ENCODE assay signal across 29 mouse cellular contexts in genomic region chr17:24161466-24161865, GRCm38 (mm10). TPM values are rescaled to one million over a fixed set of nuclear protein-coding genes. Genes with fewer than 3 reads are reported as not detected.
DNase-seq lines count a peak whose midpoint lies in the region; ATAC-seq and TF ChIP-seq lines count a peak whose summit lies in the region.
"Had no signal": no experiment of that assay in that cellular context is flagged by ENCODE, and none has a peak within 500 bp of the region (broad histone marks: within the 10 kb centered on the region; RNA-seq: fewer than 3 reads in every experiment).

No protein-coding gene starts in this region.

- WGBS in heart, embryonic 14.5 days, result 77% methylated on average over 5 of the region's 5 CpGs
- WGBS in liver, embryonic 12.5 days (ENCODE audit: insufficient replicate concordance), result 74% methylated on average over 5 of the region's 5 CpGs
- 82% methylated on average over 5 of the region's 5 CpGs for WGBS in liver, embryonic 11.5 days
- WGBS in midbrain, embryonic 10.5 days, result 84% methylated on average over 5 of the region's 5 CpGs
- WGBS in midbrain, embryonic 14.5 days, result 86% methylated on average over 5 of the region's 5 CpGs
- WGBS in small intestine, adult 2 months, result 67% methylated on average over 5 of the region's 5 CpGs

- H3K27ac ChIP-seq in heart, embryonic 14.5 days (replicated peaks in 1 of 2; ENCODE audit: control insufficient read depth in 1 of 2, insufficient read depth in 1 of 2, low read depth in 2 of 2, low read length in 2 of 2), result no peak overlapping the region; a peak in 1 of 4 replicates
- no peak overlapping the region for H3K27ac ChIP-seq in liver, embryonic 12.5 days
- no peak overlapping the region for H3K27ac ChIP-seq in liver, embryonic 11.5 days (ENCODE audit: low read depth, low read length)
- H3K27ac ChIP-seq in midbrain, embryonic 10.5 days (replicated peaks), result no peak overlapping the region
- no peak overlapping the region for H3K27ac ChIP-seq in midbrain, embryonic 14.5 days (replicated peaks; ENCODE audit: low read depth, low read length)
- peak overlapping the region; percentile 53; the same call in 1 of the 2 replicates for H3K27ac ChIP-seq in small intestine, adult 2 months (ENCODE audit: insufficient read depth, low read depth, low read length)
- H3K27ac ChIP-seq: gastrocnemius, adult 2 months; hindbrain, embryonic 14.5 days; kidney, postnatal 0 days had no signal

- no peak for ATAC-seq in heart, embryonic 14.5 days (ENCODE audit: insufficient number of reproducible peaks, insufficient read depth, low FRiP score, low read depth)
- no peak for ATAC-seq in liver, embryonic 12.5 days
- no peak for ATAC-seq in liver, embryonic 11.5 days (replicated peaks; ENCODE audit: low FRiP score)
- ATAC-seq in midbrain, embryonic 14.5 days (ENCODE audit: low FRiP score, low TSS enrichment), result no peak
- ATAC-seq: forebrain, embryonic 16.5 days; midbrain, embryonic 16.5 days; Patski had no signal

- DNase-seq in heart, postnatal 4 days, result no peak
- DNase-seq in liver, embryonic 11.5 days (ENCODE audit: low spot score), result no peak
- DNase-seq in midbrain, embryonic 10.5 days (ENCODE audit: low spot score), result no peak
- DNase-seq in midbrain, embryonic 14.5 days, result no peak
- no peak for DNase-seq in embryo, embryonic 10.5 days (ENCODE audit: low spot score)
- DNase-seq: adrenal gland, postnatal 25 days; cerebellum, adult 18-20 months; cerebellum, postnatal 10 days; gastrocnemius, postnatal 36 days; heart, adult 18-20 months; heart, postnatal 14 days; kidney, adult 8-10 months; layer of hippocampus, adult 9-11 months; liver; lung, embryonic 14.5 days; right cerebral cortex, postnatal 25 days; spleen, adult 18-20 months; thymus, postnatal 14 days had no signal

- no peak overlapping the region for H3K4me3 ChIP-seq in heart, embryonic 14.5 days (ENCODE audit: control insufficient read depth in 1 of 2, insufficient read depth in 1 of 2, low read depth in 1 of 2, low read length in 2 of 2)
- H3K4me3 ChIP-seq in liver, embryonic 12.5 days, result no peak overlapping the region
- no peak overlapping the region for H3K4me3 ChIP-seq in liver, embryonic 11.5 days (ENCODE audit: low read depth, low read length)
- 0 out of 2 replicates have a peak overlapping the region, but pooled peaks have one; percentile 0 for H3K4me3 ChIP-seq in midbrain, embryonic 10.5 days
- H3K4me3 ChIP-seq in midbrain, embryonic 14.5 days (replicated peaks; ENCODE audit: low read depth, low read length), result no peak overlapping the region
- H3K4me3 ChIP-seq in small intestine, adult 2 months (ENCODE audit: low read depth, low read length), result no peak overlapping the region
- H3K4me3 ChIP-seq: gastrocnemius, adult 2 months; heart, embryonic 12.5 days had no signal

- H3K27me3 ChIP-seq in heart, embryonic 14.5 days (ENCODE audit: control insufficient read depth, insufficient read depth, low read length), result no peaks in the 10 kb centered on the region
- no peaks in the 10 kb centered on the region for H3K27me3 ChIP-seq in liver, embryonic 12.5 days (replicated peaks)
- no peaks in the 10 kb centered on the region for H3K27me3 ChIP-seq in liver, embryonic 11.5 days (replicated peaks; ENCODE audit: control insufficient read depth, insufficient read depth, low read length)
- no peaks in the 10 kb centered on the region for H3K27me3 ChIP-seq in midbrain, embryonic 10.5 days (ENCODE audit: low read depth, poor library complexity, severe bottlenecking)
- H3K27me3 ChIP-seq in midbrain, embryonic 14.5 days (ENCODE audit: control insufficient read depth, insufficient read depth, low read length), result no peaks in the 10 kb centered on the region
- no peaks in the 10 kb centered on the region for H3K27me3 ChIP-seq in small intestine, adult 2 months (ENCODE audit: control insufficient read depth, insufficient read depth, low read length)
- H3K27me3 ChIP-seq: heart, embryonic 12.5 days; Patski had no signal

- H3K4me1 ChIP-seq in heart, embryonic 14.5 days (ENCODE audit: control insufficient read depth in 2 of 2, insufficient read depth in 2 of 2, low read length in 2 of 2), result peaks cover 6 to 7% of the 10 kb centered on the region in 2 experiments
- H3K4me1 ChIP-seq in liver, embryonic 12.5 days, result peaks cover 45% of the 10 kb centered on the region
- peaks cover 6% of the 10 kb centered on the region for H3K4me1 ChIP-seq in liver, embryonic 11.5 days (replicated peaks; ENCODE audit: control insufficient read depth, insufficient read depth, low read length)
- peaks cover 20% of the 10 kb centered on the region for H3K4me1 ChIP-seq in midbrain, embryonic 10.5 days
- peaks cover 7% of the 10 kb centered on the region for H3K4me1 ChIP-seq in midbrain, embryonic 14.5 days (ENCODE audit: control insufficient read depth, insufficient read depth, low read length)
- H3K4me1 ChIP-seq in small intestine, adult 2 months (ENCODE audit: control insufficient read depth, insufficient read depth, insufficient read length, low read length), result peaks cover 12% of the 10 kb centered on the region; the same call in 1 of the 2 replicates

- H3K9ac ChIP-seq in heart, embryonic 14.5 days (ENCODE audit: low read length), result 0 out of 2 replicates have a peak overlapping the region, but pooled peaks have one; percentile 28
- H3K9ac ChIP-seq in liver, embryonic 12.5 days, result no peak overlapping the region
- H3K9ac ChIP-seq in liver, embryonic 11.5 days (ENCODE audit: low read depth, low read length), result no peak overlapping the region
- H3K9ac ChIP-seq in midbrain, embryonic 14.5 days (replicated peaks; ENCODE audit: low read length), result no peak overlapping the region
- H3K9ac ChIP-seq: heart, embryonic 12.5 days; hindbrain, embryonic 14.5 days; lung, embryonic 14.5 days had no signal

- no peaks in the 10 kb centered on the region for H3K9me3 ChIP-seq in heart, embryonic 14.5 days (ENCODE audit: control insufficient read depth, low read length)
- H3K9me3 ChIP-seq in liver, embryonic 12.5 days (replicated peaks), result no peaks in the 10 kb centered on the region
- H3K9me3 ChIP-seq in liver, embryonic 11.5 days (ENCODE audit: control insufficient read depth, low read length), result no peaks in the 10 kb centered on the region
- no peaks in the 10 kb centered on the region for H3K9me3 ChIP-seq in midbrain, embryonic 10.5 days (replicated peaks)
- no peaks in the 10 kb centered on the region for H3K9me3 ChIP-seq in midbrain, embryonic 14.5 days (ENCODE audit: control insufficient read depth, low read length)
- H3K9me3 ChIP-seq: heart, embryonic 12.5 days had no signal

- H3K36me3 ChIP-seq in heart, embryonic 14.5 days (ENCODE audit: control insufficient read depth, insufficient read depth, low read length), result peaks cover 31% of the 10 kb centered on the region
- H3K36me3 ChIP-seq in liver, embryonic 12.5 days, result peaks cover 28% of the 10 kb centered on the region
- peaks cover 14% of the 10 kb centered on the region; the same call in 1 of the 2 replicates for H3K36me3 ChIP-seq in liver, embryonic 11.5 days (ENCODE audit: control insufficient read depth, insufficient read depth, low read length)
- H3K36me3 ChIP-seq in midbrain, embryonic 10.5 days, result peaks cover 34% of the 10 kb centered on the region
- peaks cover 19% of the 10 kb centered on the region for H3K36me3 ChIP-seq in midbrain, embryonic 14.5 days (ENCODE audit: control insufficient read depth, insufficient read depth, low read length)
- peaks cover 20% of the 10 kb centered on the region for H3K36me3 ChIP-seq in small intestine, adult 2 months (ENCODE audit: control insufficient read depth, insufficient read depth, low read length)

- no peak for TF ChIP-seq CTCF in small intestine, adult 2 months (IDR thresholded peaks at IDR 0.05; ENCODE audit: extremely low read depth, insufficient read length, insufficient replicate concordance, low read depth, low read length)

- TF ChIP-seq POLR2A in small intestine, adult 2 months (IDR thresholded peaks at IDR 0.05; ENCODE audit: low read depth, low read length), result no peak

- H3K4me2 ChIP-seq in heart, embryonic 14.5 days (ENCODE audit: low read length), result no peak overlapping the region
- 0 out of 2 replicates have a peak overlapping the region, but pooled peaks have one; percentile 99 for H3K4me2 ChIP-seq in liver, embryonic 12.5 days
- H3K4me2 ChIP-seq in liver, embryonic 11.5 days, result no peak overlapping the region; the same call in 1 of the 2 replicates
- H3K4me2 ChIP-seq in midbrain, embryonic 14.5 days (ENCODE audit: low read length), result no peak overlapping the region
- H3K4me2 ChIP-seq: heart, embryonic 12.5 days; lung, embryonic 14.5 days had no signal

RNA-seq across cellular contexts. Expression of gene Amdhd2, which starts 2.1 kb away (rescaled TPM):
- 23.6 and 26.0 TPM in 2 replicates for polyA plus RNA-seq in heart, embryonic 14.5 days (2014; fragmentation: Nextera tagmentation; extraction: Ambion mirVana)
- 10 to 100 TPM; 19.5 to 19.6 TPM for total RNA-seq in heart, postnatal 4 days (2021)
- 20.9 and 22.7 TPM in 2 replicates for polyA plus RNA-seq in liver, embryonic 12.5 days (2016; fragmentation: Nextera tagmentation; extraction: Ambion mirVana)
- 30.5 and 35.2 TPM in 2 replicates for polyA plus RNA-seq in liver, embryonic 11.5 days (2014; fragmentation: Nextera tagmentation; extraction: Ambion mirVana)
- 42.4 and 44.8 TPM in 2 replicates for polyA plus RNA-seq in midbrain, embryonic 10.5 days (2016; fragmentation: Nextera tagmentation; extraction: Ambion mirVana)
- polyA plus RNA-seq in midbrain, embryonic 14.5 days (2014; fragmentation: Nextera tagmentation; extraction: Ambion mirVana), result 25.8 and 27.6 TPM in 2 replicates
- 61.6 and 187 TPM in 2 replicates for polyA plus RNA-seq in small intestine, adult 2 months (2012; rRNA removed)

RNA-seq across cellular contexts. Expression of gene Atp6v0c, which starts 8.0 kb away (rescaled TPM):
- 581 and 616 TPM in 2 replicates for polyA plus RNA-seq in heart, embryonic 14.5 days (2014; fragmentation: Nextera tagmentation; extraction: Ambion mirVana)
- 100 to 1,000 TPM; 291 to 298 TPM for total RNA-seq in heart, postnatal 4 days (2021)
- polyA plus RNA-seq in liver, embryonic 12.5 days (2016; fragmentation: Nextera tagmentation; extraction: Ambion mirVana), result 371 and 388 TPM in 2 replicates
- polyA plus RNA-seq in liver, embryonic 11.5 days (2014; fragmentation: Nextera tagmentation; extraction: Ambion mirVana), result 476 and 499 TPM in 2 replicates
- 467 and 491 TPM in 2 replicates for polyA plus RNA-seq in midbrain, embryonic 10.5 days (2016; fragmentation: Nextera tagmentation; extraction: Ambion mirVana)
- 1,214 and 1,517 TPM in 2 replicates for polyA plus RNA-seq in midbrain, embryonic 14.5 days (2014; fragmentation: Nextera tagmentation; extraction: Ambion mirVana)
- 549 and 948 TPM in 2 replicates for polyA plus RNA-seq in small intestine, adult 2 months (2012; rRNA removed)

RNA-seq across cellular contexts. Expression of gene Pdpk1, which starts 10.7 kb away (rescaled TPM):
- polyA plus RNA-seq in heart, embryonic 14.5 days (2014; fragmentation: Nextera tagmentation; extraction: Ambion mirVana), result 44.5 and 45.6 TPM in 2 replicates
- 10 to 100 TPM; 62.1 to 62.6 TPM for total RNA-seq in heart, postnatal 4 days (2021)
- polyA plus RNA-seq in liver, embryonic 12.5 days (2016; fragmentation: Nextera tagmentation; extraction: Ambion mirVana), result 31.4 and 34.9 TPM in 2 replicates
- polyA plus RNA-seq in liver, embryonic 11.5 days (2014; fragmentation: Nextera tagmentation; extraction: Ambion mirVana), result 31.8 and 37.0 TPM in 2 replicates
- polyA plus RNA-seq in midbrain, embryonic 10.5 days (2016; fragmentation: Nextera tagmentation; extraction: Ambion mirVana), result 31.5 and 37.9 TPM in 2 replicates
- polyA plus RNA-seq in midbrain, embryonic 14.5 days (2014; fragmentation: Nextera tagmentation; extraction: Ambion mirVana), result 68.3 and 74.3 TPM in 2 replicates
- polyA plus RNA-seq in small intestine, adult 2 months (2012; rRNA removed), result 10.8 and 12.7 TPM in 2 replicates

RNA-seq across cellular contexts. Expression of gene Tbc1d24, which starts 43.9 kb away (rescaled TPM):
- polyA plus RNA-seq in heart, embryonic 14.5 days (2014; fragmentation: Nextera tagmentation; extraction: Ambion mirVana), result 4.3 and 4.5 TPM in 2 replicates
- total RNA-seq in heart, postnatal 4 days (2021), result 10 to 100 TPM in 1 of 2 experiments, 1 to 10 TPM in 1; 9.6 to 10.9 TPM
- 11.1 and 11.9 TPM in 2 replicates for polyA plus RNA-seq in liver, embryonic 12.5 days (2016; fragmentation: Nextera tagmentation; extraction: Ambion mirVana)
- 13.3 and 14.5 TPM in 2 replicates for polyA plus RNA-seq in liver, embryonic 11.5 days (2014; fragmentation: Nextera tagmentation; extraction: Ambion mirVana)
- 5.3 and 12.5 TPM in 2 replicates for polyA plus RNA-seq in midbrain, embryonic 10.5 days (2016; fragmentation: Nextera tagmentation; extraction: Ambion mirVana)
- polyA plus RNA-seq in midbrain, embryonic 14.5 days (2014; fragmentation: Nextera tagmentation; extraction: Ambion mirVana), result 25.9 and 27.0 TPM in 2 replicates
- polyA plus RNA-seq in small intestine, adult 2 months (2012; rRNA removed), result 11.4 and 62.9 TPM in 2 replicates

RNA-seq across cellular contexts. Expression of gene Ntn3, which starts 47.9 kb away (rescaled TPM):
- 1.3 and 1.6 TPM in 2 replicates for polyA plus RNA-seq in heart, embryonic 14.5 days (2014; fragmentation: Nextera tagmentation; extraction: Ambion mirVana)
- 1 to 10 TPM; 2.3 to 2.4 TPM for total RNA-seq in heart, postnatal 4 days (2021)
- polyA plus RNA-seq in liver, embryonic 12.5 days (2016; fragmentation: Nextera tagmentation; extraction: Ambion mirVana), result 2.1 and 2.7 TPM in 2 replicates
- polyA plus RNA-seq in liver, embryonic 11.5 days (2014; fragmentation: Nextera tagmentation; extraction: Ambion mirVana), result 2.3 and 2.7 TPM in 2 replicates
- 3.8 and 4.4 TPM in 2 replicates for polyA plus RNA-seq in midbrain, embryonic 10.5 days (2016; fragmentation: Nextera tagmentation; extraction: Ambion mirVana)
- 3.1 and 3.4 TPM in 2 replicates for polyA plus RNA-seq in midbrain, embryonic 14.5 days (2014; fragmentation: Nextera tagmentation; extraction: Ambion mirVana)
- 1.3 and 1.6 TPM in 2 replicates for polyA plus RNA-seq in small intestine, adult 2 months (2012; rRNA removed)
- total RNA-seq: neutrophil, adult 5-6 weeks had no signal
